Mouse (Mus musculus): ENCODE data around the gene Pknox2. TPM values are rescaled to one million over a fixed set of nuclear protein-coding genes. Genes with fewer than 3 reads are reported as not detected.

Pknox2 gene
- polyA plus RNA-seq, 2 experiments = 7.3 to 14.5 TPM

GRCm38 (mm10) chr9:37021586-37022230 lies 125.5 kb downstream of the Pknox2 start:
- Histone ChIP-seq H3K27ac (replicated peaks; ENCODE audit: low read depth, low read length) (no peak overlapping the region), H3K4me1 (ENCODE audit: control insufficient read depth, insufficient read depth, low read length) (0 out of 2 replicates have a peak, but pooled peaks cover 5% of the 10 kb centered on the region), H3K4me2 (replicated peaks; ENCODE audit: low read depth, low read length, severe bottlenecking) (no peak overlapping the region), H3K4me3 (replicated peaks; ENCODE audit: low read length) (no peak overlapping the region), H3K9ac (ENCODE audit: low read depth, low read length, severe bottlenecking) (no peak overlapping the region), H3K9me3 (ENCODE audit: control insufficient read depth, low read length) (no peaks in the 10 kb centered on the region), H3K36me3 (ENCODE audit: control insufficient read depth, insufficient read depth, low read length) (no peaks in the 10 kb centered on the region), H3K27me3 (ENCODE audit: control insufficient read depth, insufficient read depth, low read length) (peaks cover 5% of the 10 kb centered on the region; the same call in 1 of the 2 replicates)
- DNase-seq (ENCODE audit: low spot score) = no peak
- WGBS = 35% methylated on average over 3 of the region's 3 CpGs
- ATAC-seq (ENCODE audit: low FRiP score, low read depth) = no peak
- no peak for TF ChIP-seq POLR2A (IDR thresholded peaks at IDR 0.05; ENCODE audit: borderline replicate concordance, extremely low read depth, insufficient read depth, insufficient read length)

GRCm38 (mm10) chr9:37018154-37018553 lies 129.1 kb downstream of the Pknox2 start:
- Histone ChIP-seq H3K27ac (replicated peaks; ENCODE audit: low read depth, low read length) (no peak overlapping the region), H3K27me3 (ENCODE audit: control insufficient read depth, insufficient read depth, low read length) (peaks cover 5% of the 10 kb centered on the region; the same call in 1 of the 2 replicates), H3K9ac (ENCODE audit: low read depth, low read length, severe bottlenecking) (no peak overlapping the region), H3K4me3 (replicated peaks; ENCODE audit: low read length) (no peak overlapping the region), H3K4me1 (ENCODE audit: control insufficient read depth, insufficient read depth, low read length) (no peaks in the 10 kb centered on the region; the same call in 1 of the 2 replicates), H3K36me3 (ENCODE audit: control insufficient read depth, insufficient read depth, low read length) (no peaks in the 10 kb centered on the region), H3K4me2 (replicated peaks; ENCODE audit: low read depth, low read length, severe bottlenecking) (no peak overlapping the region), H3K9me3 (ENCODE audit: control insufficient read depth, low read length) (no peaks in the 10 kb centered on the region)
- DNase-seq (ENCODE audit: low spot score) (no peak), ATAC-seq (ENCODE audit: low FRiP score, low read depth) (no peak)
- TF ChIP-seq POLR2A (IDR thresholded peaks at IDR 0.05; ENCODE audit: borderline replicate concordance, extremely low read depth, insufficient read depth, insufficient read length) = no peak
- 100% methylated on average over 1 of the region's 1 CpGs for WGBS

- no peak overlapping the region for H3K27ac ChIP-seq (replicated peaks; ENCODE audit: low read depth, low read length)
- no peak overlapping the region for H3K4me3 ChIP-seq (replicated peaks; ENCODE audit: low read length)
- no peak for TF ChIP-seq POLR2A (IDR thresholded peaks at IDR 0.05; ENCODE audit: borderline replicate concordance, extremely low read depth, insufficient read depth, insufficient read length)
- H3K36me3 ChIP-seq (ENCODE audit: control insufficient read depth, insufficient read depth, low read length) = no peaks in the 10 kb centered on the region
- peaks cover 5% of the 10 kb centered on the region; the same call in 1 of the 2 replicates for H3K27me3 ChIP-seq (ENCODE audit: control insufficient read depth, insufficient read depth, low read length)
- DNase-seq (ENCODE audit: low spot score) (no peak), ATAC-seq (ENCODE audit: low FRiP score, low read depth) (no peak)
- H3K4me2 ChIP-seq (replicated peaks; ENCODE audit: low read depth, low read length, severe bottlenecking) = no peak overlapping the region
- H3K4me1 ChIP-seq (ENCODE audit: control insufficient read depth, insufficient read depth, low read length) = peaks cover under 1% of the 10 kb centered on the region
- H3K9ac ChIP-seq (ENCODE audit: low read depth, low read length, severe bottlenecking) = no peak overlapping the region
- 77% methylated on average over 7 of the region's 7 CpGs for WGBS
- no peaks in the 10 kb centered on the region for H3K9me3 ChIP-seq (ENCODE audit: control insufficient read depth, low read length)
These were observed 130.0 kb downstream of the Pknox2 start for GRCm38 (mm10) chr9:37017169-37017568.

GRCm38 (mm10) chr9:37016165-37016564 lies 131.0 kb downstream of the Pknox2 start:
- TF ChIP-seq POLR2A (IDR thresholded peaks at IDR 0.05; ENCODE audit: borderline replicate concordance, extremely low read depth, insufficient read depth, insufficient read length) = no peak
- H3K36me3 ChIP-seq (ENCODE audit: control insufficient read depth, insufficient read depth, low read length) = no peaks in the 10 kb centered on the region
- no peak overlapping the region for H3K4me2 ChIP-seq (replicated peaks; ENCODE audit: low read depth, low read length, severe bottlenecking)
- peaks cover 10% of the 10 kb centered on the region for H3K4me1 ChIP-seq (ENCODE audit: control insufficient read depth, insufficient read depth, low read length)
- DNase-seq (ENCODE audit: low spot score) (no peak), ATAC-seq (ENCODE audit: low FRiP score, low read depth) (no peak)
- H3K9me3 ChIP-seq (ENCODE audit: control insufficient read depth, low read length) = no peaks in the 10 kb centered on the region
- no peak overlapping the region for H3K27ac ChIP-seq (replicated peaks; ENCODE audit: low read depth, low read length)
- peaks cover 8% of the 10 kb centered on the region; the same call in 1 of the 2 replicates for H3K27me3 ChIP-seq (ENCODE audit: control insufficient read depth, insufficient read depth, low read length)
- H3K9ac ChIP-seq (ENCODE audit: low read depth, low read length, severe bottlenecking) = no peak overlapping the region
- no peak overlapping the region for H3K4me3 ChIP-seq (replicated peaks; ENCODE audit: low read length)

DNA sequence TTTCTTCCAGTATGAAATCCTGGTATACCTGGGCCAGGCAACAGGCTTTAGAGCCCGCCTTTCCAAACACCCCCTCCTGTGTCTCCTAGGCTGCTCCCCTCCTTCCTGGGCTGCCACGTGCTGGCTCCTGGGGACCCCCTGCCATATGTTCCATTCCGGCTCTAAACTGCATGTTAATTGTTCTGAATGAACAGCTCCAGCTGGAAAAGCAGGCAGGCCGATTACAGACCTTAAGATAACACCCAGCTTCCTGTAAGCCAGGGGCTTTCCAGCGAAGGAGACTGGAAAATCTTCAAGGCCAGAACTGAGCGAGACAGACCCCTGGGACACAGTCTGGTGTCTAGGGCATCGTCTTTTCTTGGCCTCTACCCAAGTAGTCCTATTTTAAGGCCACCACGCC lies 133.6 kb downstream of the Pknox2 start:
- ATAC-seq (ENCODE audit: low FRiP score, low read depth) (peak; percentile 36; the same call in 1 of the 2 replicates), DNase-seq (ENCODE audit: low spot score) (peak; percentile 37)
- TF ChIP-seq POLR2A (IDR thresholded peaks at IDR 0.05; ENCODE audit: borderline replicate concordance, extremely low read depth, insufficient read depth, insufficient read length) = no peak
- Histone ChIP-seq H3K9ac (ENCODE audit: low read depth, low read length, severe bottlenecking) (no peak overlapping the region), H3K4me2 (replicated peaks; ENCODE audit: low read depth, low read length, severe bottlenecking) (no peak overlapping the region), H3K27ac (replicated peaks; ENCODE audit: low read depth, low read length) (no peak overlapping the region), H3K27me3 (ENCODE audit: control insufficient read depth, insufficient read depth, low read length) (0 out of 2 replicates have a peak, but pooled peaks cover 3% of the 10 kb centered on the region), H3K4me1 (ENCODE audit: control insufficient read depth, insufficient read depth, low read length) (peaks cover 15% of the 10 kb centered on the region), H3K36me3 (ENCODE audit: control insufficient read depth, insufficient read depth, low read length) (no peaks in the 10 kb centered on the region), H3K4me3 (replicated peaks; ENCODE audit: low read length) (no peak overlapping the region), H3K9me3 (ENCODE audit: control insufficient read depth, low read length) (no peaks in the 10 kb centered on the region)
- 10% methylated on average over 8 of the region's 8 CpGs for WGBS

All from limb, embryonic 14.5 days (tissue).